Mouse (Mus musculus): ENCODE measurements around the gene Pi4ka.

DNA sequence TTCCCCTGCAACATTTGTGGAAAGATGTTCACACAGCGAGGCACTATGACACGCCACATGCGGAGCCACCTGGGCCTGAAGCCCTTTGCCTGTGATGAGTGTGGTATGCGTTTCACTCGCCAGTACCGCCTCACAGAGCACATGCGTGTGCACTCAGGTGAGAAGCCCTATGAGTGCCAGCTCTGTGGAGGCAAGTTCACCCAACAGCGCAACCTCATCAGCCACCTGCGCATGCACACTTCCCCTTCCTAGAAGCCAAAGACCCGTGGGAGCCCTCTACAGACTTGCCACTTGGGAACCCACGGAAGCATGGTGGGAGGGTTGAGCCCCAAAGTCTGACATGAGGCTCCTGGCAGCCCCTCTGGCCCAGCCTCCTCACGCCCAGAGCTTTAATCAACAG lies 147.2 kb downstream of the Pi4ka start:
- no peak for TF ChIP-seq CTCF (IDR thresholded peaks at IDR 0.05; ENCODE audit: low read depth)
- no peak for TF ChIP-seq EP300 (optimal IDR thresholded peaks at IDR 0.05)

Measured in stomach, postnatal 0 days (tissue).